Mouse (Mus musculus) heart, embryonic 13.5 days (tissue): ENCODE results near the gene Wnt3a. TPM values are rescaled to one million over a fixed set of nuclear protein-coding genes. Genes with fewer than 3 reads are reported as not detected.
"Not testable (repeated sequence)": the region's sequence is repeated elsewhere in the genome, so short reads cannot be mapped to it uniquely, and the experiment has no call there.

Source experiments
- ATAC-seq: fragments of 200-750 bp; cut with Nextera tagmentation; 2 replicates; pipeline ENCODE4 v1.8.0; 2017; ENCODE audit warnings: moderate TSS enrichment; ENCODE audit not compliant: insufficient number of reproducible peaks, low FRiP score, low TSS enrichment; ENCODE audit errors: extremely low read depth
- H3K27ac ChIP-seq: fragments of 300-500 bp; sonication (generic); replicated peaks from 2 replicates; pipeline ENCODE4 v1.5.1; 2015; ENCODE audit warnings: moderate library complexity, mild to moderate bottlenecking, inconsistent platforms
- H3K27me3 ChIP-seq: fragments of 300-500 bp; sonication (generic); replicated peaks from 2 replicates; pipeline ENCODE4 v1.6.1; 2015; ENCODE audit warnings: mild to moderate bottlenecking, inconsistent platforms
- H3K36me3 ChIP-seq: fragments of 300-500 bp; sonication (generic); 2 replicates; pipeline ENCODE4 v1.6.1; 2015; ENCODE audit warnings: mild to moderate bottlenecking, inconsistent platforms
- H3K4me1 ChIP-seq: fragments of 300-500 bp; sonication (generic); 2 replicates; pipeline ENCODE4 v1.6.1; 2015; ENCODE audit warnings: inconsistent platforms
- H3K4me2 ChIP-seq: fragments of 300-500 bp; sonication (generic); 2 replicates; pipeline ENCODE4 v1.6.1; 2015; ENCODE audit warnings: inconsistent platforms, mild to moderate bottlenecking, moderate library complexity
- H3K4me3 ChIP-seq: fragments of 300-500 bp; sonication (generic); 2 replicates; pipeline ENCODE4 v1.5.1; 2015; ENCODE audit warnings: moderate library complexity, mild to moderate bottlenecking, inconsistent platforms
- H3K9ac ChIP-seq: fragments of 300-500 bp; sonication (generic); 2 replicates; pipeline ENCODE4 v1.6.1; 2015; ENCODE audit warnings: inconsistent platforms, mild to moderate bottlenecking, moderate library complexity
- H3K9me3 ChIP-seq: fragments of 300-500 bp; sonication (generic); 2 replicates; pipeline ENCODE4 v1.6.1; 2016; ENCODE audit warnings: inconsistent platforms
- WGBS: fragments of 180-500 bp; shearing (Covaris S2); methylation state at CpG from one replicate; pipeline ENCODE4 v1.1.7; 2015; ENCODE audit warnings: mixed read lengths; 5-methylcytosine and 5-hydroxymethylcytosine counted together
- polyA plus RNA-seq: library from polyadenylated mRNA; unstranded; fragments of >200 nt; fragmentation: Nextera tagmentation; extraction: Ambion mirVana; gene quantifications from 2 replicates; pipeline ENCODE4 v1.2.1, GENCODE M21; 2015

Gene Wnt3a
- polyA plus RNA-seq, 1 experiment from 2014 or later, result not detected

DNA sequence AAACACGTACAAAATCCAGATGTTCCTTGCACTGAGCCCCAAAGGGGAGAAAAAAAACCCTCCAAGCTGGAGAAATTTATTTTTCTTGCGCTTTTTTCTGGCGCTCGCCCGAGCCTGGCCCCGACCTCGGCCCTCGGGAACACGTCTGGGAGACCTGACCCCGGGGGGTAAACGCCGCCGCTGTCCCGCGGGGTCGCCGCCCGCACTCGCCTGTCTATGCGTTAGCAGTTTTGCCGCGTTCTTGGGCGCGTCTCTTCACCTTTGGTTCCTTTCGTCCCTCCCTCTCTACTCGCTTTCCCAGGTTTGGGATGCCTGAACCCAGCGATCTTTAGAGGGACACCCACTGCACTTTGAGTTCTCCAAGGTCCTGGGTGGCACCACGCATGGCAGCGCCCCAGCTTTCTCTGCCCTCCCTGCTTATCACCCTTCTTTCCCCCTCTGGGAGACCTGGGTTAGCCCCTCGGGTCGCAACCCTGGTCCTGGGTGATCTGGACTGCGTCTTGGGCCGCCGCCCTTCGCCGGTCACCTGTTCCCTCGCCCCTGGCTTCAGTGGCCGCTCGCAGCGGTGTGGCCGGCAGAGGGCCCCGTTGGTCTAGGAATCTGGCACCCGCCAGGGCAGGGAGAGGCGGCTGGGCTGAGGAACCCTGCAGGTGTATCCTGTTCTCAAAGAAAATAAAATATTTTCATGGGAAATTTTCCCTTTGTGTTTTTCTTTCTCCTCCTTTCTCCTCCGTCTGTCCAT lies 17.0 kb upstream of the Wnt3a start:
- Histone ChIP-seq H3K9ac (peak overlapping the region; percentile 86), H3K4me1 (peaks cover 55% of the 10 kb centered on the region), H3K27me3 (peaks cover 93% of the 10 kb centered on the region), H3K4me3 (peak overlapping the region; percentile 73), H3K9me3 (no peaks in the 10 kb centered on the region), H3K36me3 (no peaks in the 10 kb centered on the region), H3K27ac (no peak overlapping the region), H3K4me2 (peak overlapping the region; percentile 94)
- 2% methylated on average over 45 of the region's 45 CpGs for WGBS
- ATAC-seq, result no peak

DNA sequence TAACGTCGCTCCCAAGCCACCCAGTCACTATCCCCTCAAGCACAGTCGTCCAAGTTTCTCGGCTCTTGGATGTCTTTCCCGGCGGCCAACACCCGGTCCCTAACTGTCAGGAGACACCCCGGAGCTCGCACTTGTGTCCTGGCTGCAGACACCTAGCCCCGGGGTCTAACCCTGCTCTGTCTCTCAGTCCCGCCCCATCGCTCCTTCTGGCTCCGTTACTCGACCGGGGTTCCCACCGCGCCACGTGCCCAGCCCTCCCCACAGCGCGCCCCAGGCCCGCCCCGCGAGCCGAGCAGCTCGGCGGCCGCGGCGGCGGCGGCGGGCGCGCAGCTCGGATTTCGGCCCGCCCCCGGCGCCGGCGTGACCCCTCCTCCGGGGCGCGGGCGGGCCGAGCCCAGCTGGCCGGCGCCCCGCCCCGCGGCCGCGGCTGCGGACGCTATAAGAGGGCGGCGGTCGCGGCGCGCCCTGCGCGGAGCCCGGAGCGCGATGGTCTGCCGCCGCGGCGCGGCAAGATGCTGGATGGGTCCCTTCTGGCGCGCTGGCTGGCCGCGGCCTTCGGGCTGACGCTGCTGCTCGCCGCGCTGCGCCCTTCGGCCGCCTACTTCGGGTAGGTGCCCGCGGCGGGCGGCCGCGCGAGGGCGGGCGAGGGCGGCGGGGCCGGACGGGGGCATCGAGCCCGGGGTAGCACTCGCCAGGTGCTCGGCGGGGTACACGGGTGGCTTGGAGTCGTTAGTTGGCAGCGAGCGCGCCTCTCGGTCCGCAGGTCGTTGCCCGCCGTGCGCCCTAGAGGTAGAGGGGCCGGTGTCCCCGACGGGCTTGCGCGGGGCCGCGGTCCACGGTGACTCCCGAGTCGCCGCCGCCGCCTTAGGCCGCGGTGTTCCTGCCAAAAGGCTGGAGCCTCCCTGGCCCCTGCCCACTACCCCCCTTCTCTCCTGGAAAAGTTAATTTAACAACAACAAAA lies 16.2 kb upstream of the Wnt3a start, which contains the start of gene Wnt9a:
Gene Wnt9a (plus strand): TSS at position 468 of the 961 bp plus-strand sequence.
- no peak within 1 kb of the TSS for H3K27ac ChIP-seq
- H3K36me3 ChIP-seq, result no peaks in the 10 kb centered on the region
- peaks cover 91% of the 10 kb centered on the region for H3K27me3 ChIP-seq
- H3K4me3 ChIP-seq, result peak within 1 kb of the TSS; percentile 73
- under 1% methylated on average over 108 of the region's 128 CpGs for WGBS
- H3K4me1 ChIP-seq, result peaks cover 46% of the 10 kb centered on the region
- no peaks in the 10 kb centered on the region for H3K9me3 ChIP-seq
- peak within 1 kb of the TSS; percentile 86 for H3K9ac ChIP-seq
- peak; percentile 60 for ATAC-seq
- H3K4me2 ChIP-seq, result peak within 1 kb of the TSS; percentile 94

DNA sequence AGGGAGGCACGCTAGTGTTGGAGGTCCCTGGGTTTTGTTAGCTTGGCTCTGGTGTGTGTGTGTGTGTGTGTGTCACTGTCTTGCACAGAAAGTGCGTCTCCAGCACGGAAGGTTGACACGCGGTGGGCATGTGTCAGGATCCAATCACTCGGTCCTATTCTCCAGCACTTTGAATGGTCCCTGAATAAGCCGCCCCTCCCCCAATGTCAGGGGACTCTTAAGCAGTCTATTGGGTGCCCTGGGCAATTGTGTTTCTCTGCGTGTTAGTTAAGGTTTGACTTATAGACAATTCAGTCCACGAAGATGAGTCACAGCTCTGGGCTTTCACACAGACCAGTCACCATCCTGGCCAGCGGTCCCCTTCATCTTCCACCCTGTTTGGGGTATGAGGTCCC lies 15.3 kb upstream of the Wnt3a start:
- Histone ChIP-seq H3K27ac (no peak overlapping the region), H3K4me2 (peak overlapping the region; percentile 94), H3K36me3 (no peaks in the 10 kb centered on the region), H3K9me3 (no peaks in the 10 kb centered on the region), H3K4me3 (peak overlapping the region; percentile 73), H3K4me1 (peaks cover 44% of the 10 kb centered on the region), H3K9ac (peak overlapping the region; percentile 86; the same call in 1 of the 2 replicates), H3K27me3 (peaks cover 91% of the 10 kb centered on the region)
- no peak for ATAC-seq
- 12% methylated on average over 10 of the region's 10 CpGs for WGBS

DNA sequence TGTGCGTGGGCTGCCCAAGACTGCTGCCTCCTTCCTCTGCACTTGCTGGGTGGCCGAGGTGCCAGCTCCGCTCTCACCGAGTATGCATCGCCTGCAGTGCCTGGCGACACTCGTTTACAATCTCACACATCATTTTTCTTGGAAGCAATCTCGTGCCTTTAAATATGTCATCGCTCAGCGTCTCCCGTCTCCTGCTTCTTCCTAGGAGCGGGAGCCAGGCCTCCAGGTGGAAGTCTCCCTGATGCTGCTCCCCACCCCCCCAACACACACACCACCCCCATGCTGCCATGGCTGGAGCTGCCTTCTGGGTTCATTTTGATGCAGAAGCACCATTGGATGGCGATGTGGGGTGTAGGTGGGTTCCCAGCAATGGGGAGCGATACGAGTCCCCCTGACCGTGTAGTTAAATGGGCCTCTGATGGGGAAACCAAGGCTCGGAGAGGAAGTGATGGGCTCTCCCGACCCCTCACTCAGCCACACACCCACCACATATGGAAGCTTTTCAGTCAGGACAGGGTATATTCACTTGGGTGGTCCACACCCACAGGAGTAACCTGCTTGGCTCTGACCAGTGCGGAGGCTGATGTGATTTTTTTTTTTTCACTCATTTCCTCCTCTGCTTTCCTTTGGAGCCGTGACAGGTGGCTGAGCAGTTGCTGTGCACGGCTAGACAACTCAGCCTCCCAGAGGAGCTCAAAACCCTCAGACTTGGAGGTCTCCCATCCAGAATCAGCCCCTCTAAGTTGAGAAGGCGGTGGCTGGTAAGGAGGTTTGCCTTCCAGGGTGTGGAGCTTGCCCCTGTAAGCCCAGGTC lies 14.7 kb upstream of the Wnt3a start:
- WGBS, result 41% methylated on average over 22 of the region's 22 CpGs
- peaks cover 44% of the 10 kb centered on the region for H3K4me1 ChIP-seq
- ATAC-seq, result no peak
- no peak overlapping the region for H3K9ac ChIP-seq
- H3K27me3 ChIP-seq, result peaks cover 91% of the 10 kb centered on the region
- no peaks in the 10 kb centered on the region for H3K36me3 ChIP-seq
- H3K4me2 ChIP-seq, result no peak overlapping the region
- H3K27ac ChIP-seq, result no peak overlapping the region
- H3K4me3 ChIP-seq, result no peak overlapping the region
- no peaks in the 10 kb centered on the region for H3K9me3 ChIP-seq

DNA sequence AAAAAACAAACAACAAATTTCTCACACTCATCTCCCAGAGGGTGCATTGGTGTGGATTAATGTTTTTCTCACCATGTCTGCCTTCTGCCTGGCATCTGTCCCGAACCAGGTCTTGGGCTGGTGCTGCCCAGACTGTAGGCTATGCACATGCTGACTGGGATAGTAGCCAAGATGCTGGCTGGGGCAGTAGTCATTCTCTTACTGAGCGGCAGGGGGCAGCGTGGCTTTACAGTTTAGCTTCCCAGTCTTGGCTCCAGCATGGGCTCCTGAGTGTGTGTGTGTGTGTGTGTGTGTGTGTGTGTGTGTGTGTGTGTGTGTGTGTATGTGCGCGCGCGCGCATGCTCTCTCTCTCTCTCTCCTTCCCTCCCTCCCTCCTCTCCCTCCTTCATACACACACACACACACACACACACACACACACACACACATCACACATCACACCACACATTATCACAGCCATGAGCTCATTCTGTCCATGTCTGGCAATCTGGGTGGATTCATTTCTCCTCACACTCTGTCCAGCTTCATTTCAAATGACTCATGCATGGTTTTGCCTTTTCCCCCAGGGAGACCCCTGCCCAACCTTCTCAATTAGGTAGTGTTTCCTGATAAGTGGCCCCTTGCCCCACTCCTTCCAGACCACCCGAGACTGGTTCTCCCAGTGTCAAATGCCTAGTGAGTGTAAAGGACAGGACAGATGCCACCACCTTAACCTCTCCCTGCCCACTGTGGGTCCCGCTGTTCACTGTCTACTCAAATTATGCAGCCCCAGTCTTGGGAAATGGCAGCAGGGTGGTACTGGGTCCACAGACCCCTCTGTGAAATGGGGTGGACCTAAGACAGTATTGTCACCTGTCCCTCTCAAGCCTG lies 12.4 kb upstream of the Wnt3a start:
- no peak overlapping the region for H3K9ac ChIP-seq
- 27% methylated on average over 5 of the region's 10 CpGs for whole genome bisulfite sequencing
- no peak overlapping the region for H3K27ac ChIP-seq
- H3K9me3 ChIP-seq, result no peaks in the 10 kb centered on the region
- H3K27me3 ChIP-seq, result peaks cover 91% of the 10 kb centered on the region
- H3K4me2 ChIP-seq, result no peak overlapping the region
- peaks cover 22% of the 10 kb centered on the region for H3K4me1 ChIP-seq
- no peak overlapping the region for H3K4me3 ChIP-seq
- no peak for ATAC-seq
- no peaks in the 10 kb centered on the region for H3K36me3 ChIP-seq

DNA sequence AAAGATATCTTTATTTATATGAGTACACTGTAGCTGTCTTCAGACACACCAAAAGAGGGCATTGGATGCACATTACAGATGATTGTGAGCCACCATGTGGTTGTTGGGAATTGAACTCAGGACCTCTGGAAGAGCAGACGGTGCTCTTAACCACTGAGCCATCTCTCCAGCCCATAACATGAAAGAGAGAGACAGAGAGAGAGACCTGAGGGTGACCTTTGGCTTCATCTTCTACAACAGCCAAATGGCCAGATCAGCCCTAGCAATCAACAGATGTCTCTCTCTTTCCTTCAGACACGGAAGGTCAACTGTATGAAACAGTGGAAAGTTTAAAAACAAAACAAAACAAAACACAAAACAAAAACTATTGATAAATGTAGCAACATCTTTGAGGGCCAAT lies 10.5 kb upstream of the Wnt3a start:
- H3K4me3 ChIP-seq, H3K9ac ChIP-seq, H3K4me2 ChIP-seq, H3K9me3 ChIP-seq, H3K27ac ChIP-seq, ATAC-seq, H3K36me3 ChIP-seq, H3K4me1 ChIP-seq: not testable (repeated sequence)
- 62% methylated on average over 2 of the region's 2 CpGs for WGBS
- H3K27me3 ChIP-seq, result peaks cover 92% of the 10 kb centered on the region

DNA sequence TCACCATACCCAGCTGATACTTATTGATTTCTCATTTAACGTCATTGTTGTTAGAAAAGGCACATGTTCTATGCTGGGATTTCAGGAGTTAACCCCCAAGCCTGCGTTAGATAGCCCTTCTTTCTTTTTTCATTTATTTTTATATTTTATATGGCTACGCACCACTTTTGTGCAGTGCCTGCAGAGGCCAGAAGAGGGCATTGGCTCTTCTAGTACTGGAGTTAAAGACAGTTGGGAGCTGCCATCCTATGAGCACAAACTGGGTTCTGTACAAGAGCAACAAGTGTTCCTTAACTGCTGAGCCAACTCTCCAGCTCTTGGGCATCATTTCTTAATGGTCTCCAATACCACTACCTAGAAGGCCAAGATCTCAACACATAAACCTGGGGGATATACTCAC lies 9.6 kb upstream of the Wnt3a start:
- no peak overlapping the region for H3K4me2 ChIP-seq
- no peaks in the 10 kb centered on the region for H3K36me3 ChIP-seq
- H3K9ac ChIP-seq, result no peak overlapping the region
- peaks cover 92% of the 10 kb centered on the region for H3K27me3 ChIP-seq
- no peak overlapping the region for H3K27ac ChIP-seq
- ATAC-seq, result no peak
- no peaks in the 10 kb centered on the region for H3K9me3 ChIP-seq
- H3K4me3 ChIP-seq, result no peak overlapping the region
- H3K4me1 ChIP-seq, result no peaks in the 10 kb centered on the region
- WGBS, result 17% methylated on average over 3 of the region's 3 CpGs

DNA sequence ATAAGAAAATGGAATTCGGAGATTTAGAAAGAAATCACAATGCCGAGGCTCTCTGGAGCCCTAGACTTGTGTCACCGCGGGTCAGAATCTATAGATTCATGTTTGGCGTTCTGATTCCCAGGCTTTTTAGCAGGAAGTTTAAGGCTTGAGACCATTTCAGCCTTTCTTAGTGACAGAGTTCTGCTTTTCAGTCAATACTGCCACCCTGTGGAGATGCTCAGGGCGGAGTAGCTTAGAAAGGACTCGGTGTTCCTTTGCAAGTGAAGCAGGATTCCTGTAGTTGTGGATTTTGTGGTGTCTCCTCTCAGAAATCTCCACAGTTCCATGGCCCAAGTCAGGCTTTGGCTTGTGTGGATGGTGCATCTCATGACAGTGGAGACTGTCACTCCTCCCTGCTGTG lies 7.4 kb upstream of the Wnt3a start:
- no peaks in the 10 kb centered on the region for H3K9me3 ChIP-seq
- H3K4me3 ChIP-seq, result no peak overlapping the region
- no peak for ATAC-seq
- no peaks in the 10 kb centered on the region for H3K36me3 ChIP-seq
- H3K27ac ChIP-seq, result no peak overlapping the region
- H3K4me2 ChIP-seq, result no peak overlapping the region
- H3K9ac ChIP-seq, result no peak overlapping the region
- H3K4me1 ChIP-seq, result no peaks in the 10 kb centered on the region
- peaks cover 92% of the 10 kb centered on the region for H3K27me3 ChIP-seq
- 19% methylated on average over 7 of the region's 7 CpGs for WGBS

DNA sequence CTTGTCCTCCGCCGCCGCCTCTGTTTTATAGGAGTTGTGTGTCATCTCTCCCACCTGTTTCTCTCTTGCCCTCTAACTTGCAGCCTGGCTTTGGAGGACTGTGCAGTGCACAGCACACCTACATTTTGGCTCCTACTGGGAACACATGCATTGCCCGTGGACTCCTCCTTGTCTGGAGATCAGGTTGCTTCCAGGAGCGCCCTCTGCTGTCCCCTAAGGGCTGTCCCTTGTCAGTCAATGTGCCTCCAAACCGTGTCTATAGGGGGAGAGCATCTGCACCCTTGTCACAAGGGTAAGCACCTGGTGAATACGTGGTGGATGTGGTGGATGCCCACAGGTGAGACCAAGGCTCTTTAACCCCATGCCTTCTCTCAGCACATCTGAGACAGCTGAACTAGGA lies 3.1 kb upstream of the Wnt3a start:
- no peak for ATAC-seq
- 21% methylated on average over 7 of the region's 7 CpGs for WGBS
- no peaks in the 10 kb centered on the region for H3K36me3 ChIP-seq

DNA sequence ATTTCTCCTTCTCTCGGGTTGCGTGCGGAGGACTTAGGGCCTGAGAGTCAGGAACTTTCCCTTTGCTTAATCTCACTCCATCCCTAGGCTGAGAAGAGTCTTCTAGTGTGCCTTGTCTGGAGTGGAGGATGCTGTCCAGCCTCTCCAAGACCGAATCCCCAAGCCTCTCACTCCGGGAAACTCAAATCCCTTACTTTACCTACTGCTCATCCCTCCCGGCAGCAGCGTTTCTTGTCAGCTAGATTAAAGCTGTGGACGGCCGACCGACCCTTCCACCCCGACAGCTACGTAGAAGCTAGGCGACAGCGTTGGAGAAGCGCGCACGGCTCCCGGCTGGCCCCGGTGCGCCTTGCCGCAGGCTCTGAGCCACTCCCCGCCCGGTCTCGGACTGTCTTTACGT lies 846 bp downstream of the Wnt3a start:
- ATAC-seq, result no peak
- under 1% methylated on average over 25 of the region's 25 CpGs for WGBS
- Histone ChIP-seq H3K27ac (no peak overlapping the region), H3K4me3 (0 out of 2 replicates have a peak overlapping the region, but pooled peaks have one; percentile 3), H3K4me2 (no peak overlapping the region), H3K9ac (no peak overlapping the region), H3K4me1 (peaks cover 9% of the 10 kb centered on the region), H3K9me3 (no peaks in the 10 kb centered on the region), H3K36me3 (no peaks in the 10 kb centered on the region), H3K27me3 (peaks cover 100% of the 10 kb centered on the region)

More for the DNA sequence above, 3.1 kb upstream of the Wnt3a start:
- peaks cover 98% of the 10 kb centered on the region for H3K27me3 ChIP-seq
- no peak overlapping the region for H3K9ac ChIP-seq
- no peak overlapping the region for H3K4me3 ChIP-seq
- no peak overlapping the region for H3K4me2 ChIP-seq
- peaks cover 9% of the 10 kb centered on the region for H3K4me1 ChIP-seq
- H3K27ac ChIP-seq, result no peak overlapping the region
- H3K9me3 ChIP-seq, result no peaks in the 10 kb centered on the region
